Mouse (Mus musculus): ENCODE data around the gene Rhoh.

- no peak for TF ChIP-seq CTCF (IDR thresholded peaks at IDR 0.05)
- no peak for TF ChIP-seq EP300 (IDR thresholded peaks at IDR 0.05; ENCODE audit: insufficient read depth, low read depth, low read length)
Observed at GRCm38 (mm10) chr5:65829059-65829458, 32.0 kb upstream of the Rhoh start.
